Mouse (Mus musculus) limb, embryonic 12.5 days (tissue): ENCODE data around the gene Mff. TPM values are rescaled to one million over a fixed set of nuclear protein-coding genes. Genes with fewer than 3 reads are reported as not detected.

Experiments used
- ATAC-seq: fragments of 200-750 bp; cut with Nextera tagmentation; 2 replicates; pipeline ENCODE4 v1.8.0; 2017; ENCODE audit warnings: low read depth, moderate TSS enrichment; ENCODE audit not compliant: insufficient number of reproducible peaks, insufficient read depth, low FRiP score, low TSS enrichment
- H3K27ac ChIP-seq: fragments of 300-500 bp; sonication (generic); 2 replicates; pipeline ENCODE4 v1.5.1; 2016; ENCODE audit warnings: mild to moderate bottlenecking, moderate library complexity
- H3K27me3 ChIP-seq: fragments of 300-500 bp; sonication (generic); 2 replicates; pipeline ENCODE4 v1.6.1; 2016; ENCODE audit warnings: mild to moderate bottlenecking, moderate library complexity
- H3K36me3 ChIP-seq: fragments of 300-500 bp; sonication (generic); 2 replicates; pipeline ENCODE4 v1.6.1; 2016; ENCODE audit warnings: mild to moderate bottlenecking, moderate library complexity
- H3K4me1 ChIP-seq: fragments of 300-500 bp; sonication (generic); replicated peaks from 2 replicates; pipeline ENCODE4 v1.6.1; 2016
- H3K4me2 ChIP-seq: fragments of 300-500 bp; sonication (generic); 2 replicates; pipeline ENCODE4 v1.6.1; 2016; ENCODE audit warnings: mild to moderate bottlenecking, moderate library complexity
- H3K4me3 ChIP-seq: fragments of 300-500 bp; sonication (generic); replicated peaks from 2 replicates; pipeline ENCODE4 v1.5.1; 2016; ENCODE audit warnings: mild to moderate bottlenecking
- H3K9ac ChIP-seq: fragments of 300-500 bp; sonication (generic); replicated peaks from 2 replicates; pipeline ENCODE4 v1.6.1; 2016; ENCODE audit warnings: mild to moderate bottlenecking, moderate library complexity
- H3K9me3 ChIP-seq: fragments of 300-500 bp; sonication (generic); 2 replicates; pipeline ENCODE4 v1.6.1; 2016; ENCODE audit warnings: mild to moderate bottlenecking, moderate library complexity
- WGBS: fragments of 180-500 bp; shearing (Covaris S2); methylation state at CpG from one replicate; pipeline ENCODE4 v1.1.7; 2016; 5-methylcytosine and 5-hydroxymethylcytosine counted together
- polyA plus RNA-seq: library from polyadenylated mRNA; unstranded; fragments of >200 nt; fragmentation: Nextera tagmentation; extraction: Ambion mirVana; gene quantifications from 2 replicates; pipeline ENCODE4 v1.2.1, GENCODE M21; 2016

Mff gene
- polyA plus RNA-seq, 1 experiment from 2014 or later, result 210 TPM

DNA sequence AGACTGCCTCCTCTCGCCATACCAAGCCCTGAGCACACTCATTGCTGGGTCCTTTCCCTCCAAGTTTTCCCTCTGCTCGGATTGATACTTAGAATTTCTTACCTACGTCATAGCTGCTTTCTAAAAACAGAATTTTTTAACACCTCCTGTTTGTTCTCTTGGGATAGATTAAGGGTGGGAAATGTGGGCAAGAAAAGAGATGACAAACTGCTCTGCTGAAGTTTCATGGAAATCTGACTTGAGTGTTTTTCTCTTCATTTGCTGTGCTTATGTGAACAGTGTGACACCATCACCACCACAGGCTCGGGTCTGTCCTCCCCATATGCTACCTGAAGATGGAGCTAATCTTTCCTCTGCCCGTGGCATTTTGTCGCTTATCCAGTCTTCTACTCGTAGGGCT is 16.8 kb downstream of the Mff start:
- H3K27ac ChIP-seq, result no peak overlapping the region
- no peak for ATAC-seq
- WGBS, result 89% methylated on average over 7 of the region's 7 CpGs
- H3K4me3 ChIP-seq, result no peak overlapping the region
- no peak overlapping the region for H3K9ac ChIP-seq
- no peaks in the 10 kb centered on the region for H3K4me1 ChIP-seq
- H3K4me2 ChIP-seq, result no peak overlapping the region
- no peaks in the 10 kb centered on the region for H3K27me3 ChIP-seq
- no peaks in the 10 kb centered on the region for H3K9me3 ChIP-seq
- peaks cover 47% of the 10 kb centered on the region for H3K36me3 ChIP-seq

GRCm38 (mm10) chr1:82743962-82744361 is 19.3 kb downstream of the Mff start:
- Histone ChIP-seq H3K4me2 (no peak overlapping the region), H3K9ac (no peak overlapping the region), H3K4me1 (no peaks in the 10 kb centered on the region), H3K9me3 (no peaks in the 10 kb centered on the region), H3K27me3 (no peaks in the 10 kb centered on the region), H3K36me3 (peaks cover 37% of the 10 kb centered on the region), H3K27ac (no peak overlapping the region), H3K4me3 (no peak overlapping the region)
- ATAC-seq, result no peak
- 92% methylated on average over 3 of the region's 3 CpGs for WGBS

GRCm38 (mm10) chr1:82746408-82746807 is 21.7 kb downstream of the Mff start:
- no peak overlapping the region for H3K4me2 ChIP-seq
- WGBS, result 61% methylated on average over 4 of the region's 4 CpGs
- H3K9ac ChIP-seq, result no peak overlapping the region
- no peak overlapping the region for H3K4me3 ChIP-seq
- H3K27me3 ChIP-seq, result no peaks in the 10 kb centered on the region
- ATAC-seq, result no peak
- no peaks in the 10 kb centered on the region for H3K4me1 ChIP-seq
- H3K9me3 ChIP-seq, result no peaks in the 10 kb centered on the region
- no peak overlapping the region for H3K27ac ChIP-seq
- peaks cover 37% of the 10 kb centered on the region for H3K36me3 ChIP-seq

DNA sequence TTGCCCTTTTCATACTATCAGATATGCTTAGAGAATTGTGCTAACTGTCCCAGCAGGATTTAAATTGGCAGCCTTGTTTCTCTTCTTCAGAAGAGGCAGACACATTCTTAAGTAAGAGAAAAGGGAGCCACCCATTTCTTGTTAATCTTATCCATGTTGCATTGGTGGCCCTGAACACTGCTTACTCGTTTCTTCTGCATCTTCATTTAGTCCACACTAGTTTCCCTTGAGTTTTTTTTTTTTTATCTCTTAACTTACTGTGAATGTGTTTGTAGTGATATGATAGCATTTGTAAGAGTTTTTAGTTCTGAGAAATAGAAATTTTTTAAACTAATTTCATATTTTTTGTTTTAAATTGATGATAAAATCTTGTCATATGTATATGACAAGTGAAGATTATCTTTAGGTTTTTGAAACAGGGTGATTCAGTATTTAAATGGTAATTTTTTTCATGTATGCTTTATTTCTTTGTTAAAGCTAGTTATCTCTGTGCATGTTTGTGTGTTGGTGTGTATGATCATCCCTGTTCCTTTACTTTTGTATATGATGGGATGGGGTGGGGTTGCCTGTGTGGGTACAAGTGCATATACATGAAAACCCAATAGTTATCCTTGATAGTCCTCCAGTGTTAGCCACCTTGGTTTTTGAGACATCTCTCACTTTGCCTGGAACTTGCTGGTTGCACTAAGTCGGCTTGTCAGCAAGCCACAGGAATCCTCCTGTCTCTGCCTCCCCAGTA is 23.2 kb downstream of the Mff start:
- 89% methylated on average over 2 of the region's 2 CpGs for WGBS
- peaks cover 38% of the 10 kb centered on the region for H3K36me3 ChIP-seq
- no peak overlapping the region for H3K27ac ChIP-seq
- no peaks in the 10 kb centered on the region for H3K27me3 ChIP-seq
- H3K4me1 ChIP-seq, result no peaks in the 10 kb centered on the region
- ATAC-seq, result no peak
- H3K4me3 ChIP-seq, result no peak overlapping the region
- no peak overlapping the region for H3K9ac ChIP-seq
- H3K4me2 ChIP-seq, result no peak overlapping the region
- no peaks in the 10 kb centered on the region for H3K9me3 ChIP-seq

DNA sequence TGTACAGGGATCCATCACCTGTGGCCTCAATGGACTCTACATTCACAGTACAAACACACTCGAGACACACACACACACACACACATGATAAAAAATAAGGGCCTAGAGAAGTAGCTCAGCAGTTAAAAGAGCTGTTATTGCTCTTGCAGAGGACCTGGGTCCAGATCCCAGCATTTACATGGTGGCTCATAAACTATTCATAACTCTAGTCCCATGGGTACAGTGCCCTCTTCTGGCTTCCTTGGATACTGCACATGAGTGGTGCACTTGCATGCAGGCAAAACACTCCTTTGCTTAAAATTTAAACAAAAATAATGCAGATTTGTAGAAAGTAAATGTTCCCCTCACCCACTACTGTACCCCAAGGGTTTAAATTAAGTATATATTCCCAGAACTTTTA is 34.8 kb downstream of the Mff start:
- no peaks in the 10 kb centered on the region for H3K27me3 ChIP-seq
- 0 out of 2 replicates have a peak, but pooled peaks cover 6% of the 10 kb centered on the region for H3K9me3 ChIP-seq
- H3K36me3 ChIP-seq, result peaks cover 37% of the 10 kb centered on the region
- ATAC-seq, result no peak
- H3K9ac ChIP-seq, result no peak overlapping the region
- H3K27ac ChIP-seq, result no peak overlapping the region
- H3K4me2 ChIP-seq, result no peak overlapping the region
- no peak overlapping the region for H3K4me3 ChIP-seq
- 88% methylated on average over 1 of the region's 1 CpGs for WGBS
- no peaks in the 10 kb centered on the region for H3K4me1 ChIP-seq

GRCm38 (mm10) chr1:82761454-82762169 is 36.9 kb downstream of the Mff start:
- Histone ChIP-seq H3K27me3 (no peaks in the 10 kb centered on the region), H3K4me1 (no peaks in the 10 kb centered on the region), H3K9me3 (0 out of 2 replicates have a peak, but pooled peaks cover 6% of the 10 kb centered on the region), H3K4me2 (no peak overlapping the region), H3K27ac (no peak overlapping the region), H3K9ac (no peak overlapping the region), H3K4me3 (no peak overlapping the region), H3K36me3 (peaks cover 19% of the 10 kb centered on the region)
- ATAC-seq, result no peak
- WGBS, result 91% methylated on average over 8 of the region's 8 CpGs

- Histone ChIP-seq H3K4me2 (no peak overlapping the region), H3K36me3 (peaks cover 18% of the 10 kb centered on the region), H3K4me3 (no peak overlapping the region), H3K9me3 (0 out of 2 replicates have a peak, but pooled peaks cover 6% of the 10 kb centered on the region), H3K27ac (no peak overlapping the region), H3K9ac (no peak overlapping the region), H3K27me3 (no peaks in the 10 kb centered on the region), H3K4me1 (no peaks in the 10 kb centered on the region)
- no peak for ATAC-seq
- WGBS, result 77% methylated on average over 1 of the region's 1 CpGs
These were observed 37.6 kb downstream of the Mff start for GRCm38 (mm10) chr1:82762274-82762673.

DNA sequence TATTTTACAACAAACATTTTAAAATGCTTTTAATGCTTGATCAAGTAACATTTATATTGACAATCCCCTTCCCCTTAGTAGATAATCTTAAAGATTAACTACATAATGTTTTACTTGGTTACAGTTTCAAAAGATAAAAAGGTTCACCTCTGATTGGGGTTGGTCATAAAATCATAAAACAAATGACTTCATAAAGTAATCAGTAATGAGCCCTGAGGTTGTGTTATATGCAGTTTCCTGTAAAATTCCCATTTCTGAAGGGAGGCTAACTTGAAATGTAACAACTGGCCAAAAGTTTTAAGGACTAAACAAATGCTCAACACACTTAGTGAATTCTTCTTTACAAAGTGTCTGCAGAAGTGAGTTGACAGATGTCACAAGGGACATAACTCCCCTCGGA is 41.5 kb downstream of the Mff start:
- Histone ChIP-seq H3K27me3 (no peaks in the 10 kb centered on the region), H3K4me1 (no peaks in the 10 kb centered on the region), H3K9me3 (0 out of 2 replicates have a peak, but pooled peaks cover 6% of the 10 kb centered on the region), H3K4me3 (no peak overlapping the region), H3K27ac (no peak overlapping the region), H3K36me3 (peaks cover 14% of the 10 kb centered on the region), H3K4me2 (no peak overlapping the region), H3K9ac (no peak overlapping the region)
- WGBS, result 56% methylated on average over 1 of the region's 1 CpGs
- ATAC-seq, result no peak

DNA sequence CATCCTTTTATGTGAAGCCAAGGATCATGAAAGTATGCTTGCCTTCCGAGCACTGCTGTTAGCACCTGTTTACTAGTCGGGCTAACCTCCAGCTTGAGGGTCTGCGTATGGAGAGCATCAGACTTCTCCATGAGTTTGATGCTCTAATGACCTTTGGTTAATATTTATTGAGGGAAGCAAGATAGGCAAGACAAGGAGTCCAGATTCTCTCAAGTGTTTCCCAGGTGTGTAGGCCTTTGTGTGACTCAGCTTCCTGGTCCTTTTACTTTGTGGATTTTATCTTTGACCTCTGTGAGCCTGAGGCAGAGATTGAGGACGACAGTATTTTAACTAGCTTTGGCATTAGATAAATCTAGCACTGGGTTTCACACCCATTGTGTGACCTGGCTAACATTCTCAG is 42.0 kb downstream of the Mff start:
- no peak for ATAC-seq
- Histone ChIP-seq H3K27me3 (no peaks in the 10 kb centered on the region), H3K9me3 (0 out of 2 replicates have a peak, but pooled peaks cover 6% of the 10 kb centered on the region), H3K4me1 (no peaks in the 10 kb centered on the region), H3K4me3 (no peak overlapping the region), H3K9ac (no peak overlapping the region), H3K27ac (no peak overlapping the region), H3K36me3 (peaks cover 12% of the 10 kb centered on the region), H3K4me2 (no peak overlapping the region)
- 58% methylated on average over 4 of the region's 4 CpGs for WGBS

GRCm38 (mm10) chr1:82768269-82768668 is 43.6 kb downstream of the Mff start, which contains the start of gene Tm4sf20:
Tm4sf20 (minus strand) TSS chr1:82768461.
- H3K9ac ChIP-seq, result no peak within 1 kb of the TSS
- H3K36me3 ChIP-seq, result peaks cover 5% of the 10 kb centered on the region; the same call in 1 of the 2 replicates
- no peak within 1 kb of the TSS for H3K4me3 ChIP-seq
- H3K27me3 ChIP-seq, result no peaks in the 10 kb centered on the region
- WGBS, result 74% methylated on average over 5 of the region's 5 CpGs
- no peak for ATAC-seq
- H3K4me2 ChIP-seq, result no peak within 1 kb of the TSS
- no peaks in the 10 kb centered on the region for H3K4me1 ChIP-seq
- no peaks in the 10 kb centered on the region for H3K9me3 ChIP-seq
- no peak within 1 kb of the TSS for H3K27ac ChIP-seq

DNA sequence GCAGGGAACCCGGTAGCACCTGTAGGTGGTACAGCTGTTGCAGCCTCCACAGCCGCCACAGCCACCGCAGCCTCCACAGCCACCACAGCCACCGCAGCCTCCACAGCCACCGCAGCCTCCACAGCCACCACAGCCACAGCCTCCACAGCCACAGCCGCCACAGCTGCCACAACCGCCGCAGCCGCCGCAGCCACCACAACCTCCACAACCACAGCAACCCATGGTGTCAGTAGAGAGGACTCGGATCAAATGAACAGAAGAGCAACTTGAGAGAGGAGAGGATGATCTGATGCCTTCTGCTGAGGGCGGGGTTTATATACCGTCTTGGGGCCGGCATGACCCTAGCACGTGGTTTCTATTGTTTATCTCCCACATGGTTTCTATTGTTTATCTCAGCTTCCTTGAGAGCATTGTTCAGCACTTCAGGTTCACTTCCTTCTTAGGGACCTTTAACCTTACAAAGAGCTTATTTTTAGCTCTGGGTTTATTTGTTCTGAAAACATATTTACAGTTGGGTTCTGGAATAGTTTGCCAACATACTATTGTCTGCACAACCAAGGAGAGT is 46.4 kb downstream of the Mff start, which contains the start of gene Gm47791:
Gm47791 (minus strand) TSS at position 222 of the 565 bp plus-strand sequence.
- 87% methylated on average over 15 of the region's 15 CpGs for WGBS

More for the DNA sequence above, 46.4 kb downstream of the Mff start, which contains the start of gene Gm47791:
- no peaks in the 10 kb centered on the region for H3K27me3 ChIP-seq
- peaks cover 5% of the 10 kb centered on the region; the same call in 1 of the 2 replicates for H3K36me3 ChIP-seq
- no peak for ATAC-seq
- H3K9ac ChIP-seq, result no peak within 1 kb of the TSS
- H3K4me2 ChIP-seq, result no peak within 1 kb of the TSS
- no peaks in the 10 kb centered on the region for H3K4me1 ChIP-seq
- no peak within 1 kb of the TSS for H3K27ac ChIP-seq
- no peaks in the 10 kb centered on the region for H3K9me3 ChIP-seq
- no peak within 1 kb of the TSS for H3K4me3 ChIP-seq
